Mouse (Mus musculus) hindbrain, postnatal 0 days (tissue): Measurements from ENCODE around the gene Mpeg1. TPM values are rescaled to one million over a fixed set of nuclear protein-coding genes. Genes with fewer than 3 reads are reported as not detected.

Source experiments
- ATAC-seq: fragments of 200-750 bp; cut with Nextera tagmentation; 2 replicates; pipeline ENCODE4 v1.8.0; 2017; ENCODE audit warnings: mild to moderate bottlenecking, moderate TSS enrichment, moderate library complexity
- DNase-seq: peaks from one replicate; pipeline ENCODE4 v3.0.0-alpha.2; 2015; ENCODE audit warnings: low spot score
- H3K27ac ChIP-seq: fragments of 300-500 bp; sonication (generic); 2 replicates; pipeline ENCODE4 v1.5.1; 2014; ENCODE audit warnings: mild to moderate bottlenecking
- H3K27me3 ChIP-seq: fragments of 300-500 bp; sonication (generic); 2 replicates; pipeline ENCODE4 v1.6.1; 2014; ENCODE audit warnings: low read length, mixed read lengths; ENCODE audit not compliant: insufficient read depth
- H3K36me3 ChIP-seq: fragments of 300-500 bp; sonication (generic); 2 replicates; pipeline ENCODE4 v1.6.1; 2014; ENCODE audit warnings: low read length, mixed read lengths; ENCODE audit not compliant: insufficient read depth
- H3K4me1 ChIP-seq: fragments of 300-500 bp; sonication (generic); 2 replicates; pipeline ENCODE4 v1.6.1; 2014; ENCODE audit warnings: antibody characterized with exemption, low read length, mixed read lengths; ENCODE audit not compliant: insufficient read depth
- H3K4me2 ChIP-seq: fragments of 300-500 bp; sonication (generic); 2 replicates; pipeline ENCODE4 v1.6.1; 2014; ENCODE audit warnings: low read depth, mild to moderate bottlenecking, low read length, moderate library complexity, mixed read lengths
- H3K4me3 ChIP-seq: fragments of 300-500 bp; sonication (generic); 2 replicates; pipeline ENCODE4 v1.5.1; 2014; ENCODE audit warnings: low read length
- H3K9ac ChIP-seq: fragments of 300-500 bp; sonication (generic); replicated peaks from 2 replicates; pipeline ENCODE4 v1.6.1; 2014; ENCODE audit warnings: mild to moderate bottlenecking, low read length, moderate library complexity, mixed read lengths
- H3K9me3 ChIP-seq: fragments of 300-500 bp; sonication (generic); 2 replicates; pipeline ENCODE4 v1.6.1; 2016; ENCODE audit warnings: low read length, mixed read lengths
- CTCF ChIP-seq: IDR thresholded peaks from 2 replicates; pipeline ENCODE4 v1.5.1; 2016; ENCODE audit warnings: antibody characterized with exemption, control low read depth, low read depth
- WGBS: fragments of 180-500 bp; shearing (Covaris S2); extraction: QIAGEN DNeasy Blood & Tissue Kit; methylation state at CpG from one replicate; pipeline ENCODE4 v1.1.7; 2014; 5-methylcytosine and 5-hydroxymethylcytosine counted together
- polyA plus RNA-seq: library from polyadenylated mRNA; unstranded; fragments of >200 nt; fragmentation: Nextera tagmentation; extraction: Ambion mirVana; gene quantifications from 2 replicates; pipeline ENCODE4 v1.2.1, GENCODE M21; 2015
- total RNA-seq: library from RNA; depleted of rRNA; stranded (reverse); fragments of >200 nt; gene quantifications from 2 replicates; pipeline ENCODE4 v1.2.3, GENCODE M21; 2014

Mpeg1 gene
- total and polyA plus RNA-seq, 2 experiments from 2014 or later, result 1.0 to 3.1 TPM

- Histone ChIP-seq H3K9me3 (no peaks in the 10 kb centered on the region), H3K9ac (no peak overlapping the region), H3K4me3 (no peak overlapping the region), H3K36me3 (no peaks in the 10 kb centered on the region), H3K27me3 (no peaks in the 10 kb centered on the region), H3K4me2 (no peak overlapping the region), H3K4me1 (no peaks in the 10 kb centered on the region), H3K27ac (no peak overlapping the region)
- WGBS, result 80% methylated on average over 3 of the region's 3 CpGs
- DNase-seq, result no peak
- TF ChIP-seq CTCF, result no peak
- ATAC-seq, result no peak
Measured at GRCm38 (mm10) chr19:12445014-12445413, 15.6 kb upstream of the Mpeg1 start.

- Histone ChIP-seq H3K27me3 (no peaks in the 10 kb centered on the region), H3K4me1 (no peaks in the 10 kb centered on the region), H3K4me2 (no peak overlapping the region), H3K27ac (no peak overlapping the region), H3K9ac (no peak overlapping the region), H3K9me3 (no peaks in the 10 kb centered on the region), H3K36me3 (no peaks in the 10 kb centered on the region), H3K4me3 (no peak overlapping the region)
- DNase-seq (no peak), ATAC-seq (no peak)
- 80% methylated on average over 12 of the region's 12 CpGs for WGBS
- TF ChIP-seq CTCF, result no peak
Measured at GRCm38 (mm10) chr19:12457401-12458066, 3.0 kb upstream of the Mpeg1 start.

GRCm38 (mm10) chr19:12459516-12459915 lies 1.1 kb upstream of the Mpeg1 start:
- H3K9ac ChIP-seq, result no peak overlapping the region
- TF ChIP-seq CTCF, result no peak
- WGBS, result 81% methylated on average over 4 of the region's 4 CpGs
- no peaks in the 10 kb centered on the region for H3K4me1 ChIP-seq
- no peak overlapping the region for H3K4me3 ChIP-seq
- no peak overlapping the region for H3K4me2 ChIP-seq
- no peak for DNase-seq
- ATAC-seq, result no peak
- no peaks in the 10 kb centered on the region for H3K27me3 ChIP-seq
- H3K36me3 ChIP-seq, result no peaks in the 10 kb centered on the region; the same call in 1 of the 2 replicates
- H3K27ac ChIP-seq, result no peak overlapping the region
- no peaks in the 10 kb centered on the region for H3K9me3 ChIP-seq

- ATAC-seq (no peak), DNase-seq (no peak)
- no peak overlapping the region for H3K4me2 ChIP-seq
- no peak overlapping the region for H3K9ac ChIP-seq
- H3K9me3 ChIP-seq, result no peaks in the 10 kb centered on the region
- no peaks in the 10 kb centered on the region for H3K4me1 ChIP-seq
- no peak for TF ChIP-seq CTCF
- peaks cover 3% of the 10 kb centered on the region; the same call in 1 of the 2 replicates for H3K36me3 ChIP-seq
- H3K4me3 ChIP-seq, result no peak overlapping the region
- H3K27me3 ChIP-seq, result no peaks in the 10 kb centered on the region
- H3K27ac ChIP-seq, result no peak overlapping the region
- WGBS, result 71% methylated on average over 7 of the region's 7 CpGs
Measured at GRCm38 (mm10) chr19:12462851-12463721, 2.5 kb downstream of the Mpeg1 start.

GRCm38 (mm10) chr19:12463722-12464035 lies 3.1 kb downstream of the Mpeg1 start:
- no peak overlapping the region for H3K4me3 ChIP-seq
- TF ChIP-seq CTCF, result no peak
- H3K36me3 ChIP-seq, result peaks cover 4% of the 10 kb centered on the region; the same call in 1 of the 2 replicates
- no peak for DNase-seq
- H3K4me2 ChIP-seq, result no peak overlapping the region
- no peaks in the 10 kb centered on the region for H3K9me3 ChIP-seq
- no peak overlapping the region for H3K27ac ChIP-seq
- WGBS, result 43% methylated on average over 1 of the region's 1 CpGs
- ATAC-seq, result no peak
- no peaks in the 10 kb centered on the region for H3K27me3 ChIP-seq
- no peak overlapping the region for H3K9ac ChIP-seq
- H3K4me1 ChIP-seq, result no peaks in the 10 kb centered on the region

GRCm38 (mm10) chr19:12464127-12464526 lies 3.5 kb downstream of the Mpeg1 start:
- DNase-seq (no peak), ATAC-seq (no peak)
- Histone ChIP-seq H3K9me3 (no peaks in the 10 kb centered on the region), H3K4me2 (no peak overlapping the region), H3K9ac (no peak overlapping the region), H3K4me1 (no peaks in the 10 kb centered on the region), H3K36me3 (peaks cover 9% of the 10 kb centered on the region; the same call in 1 of the 2 replicates), H3K27me3 (no peaks in the 10 kb centered on the region), H3K4me3 (no peak overlapping the region), H3K27ac (no peak overlapping the region)
- no peak for TF ChIP-seq CTCF
- WGBS, result 75% methylated on average over 5 of the region's 5 CpGs

- H3K9ac ChIP-seq, result no peak overlapping the region
- H3K9me3 ChIP-seq, result no peaks in the 10 kb centered on the region
- ATAC-seq, result no peak
- H3K4me1 ChIP-seq, result no peaks in the 10 kb centered on the region
- no peak for TF ChIP-seq CTCF
- H3K36me3 ChIP-seq, result peaks cover 14% of the 10 kb centered on the region; the same call in 1 of the 2 replicates
- no peaks in the 10 kb centered on the region for H3K27me3 ChIP-seq
- no peak overlapping the region for H3K27ac ChIP-seq
- H3K4me3 ChIP-seq, result no peak overlapping the region
- no peak overlapping the region for H3K4me2 ChIP-seq
- no peak for DNase-seq
- 73% methylated on average over 4 of the region's 4 CpGs for WGBS
Measured at GRCm38 (mm10) chr19:12464674-12465073, 4.1 kb downstream of the Mpeg1 start.
